Mouse (Mus musculus): ENCODE data around the gene Apol11b. TPM values are rescaled to one million over a fixed set of nuclear protein-coding genes. Genes with fewer than 3 reads are reported as not detected.
"Not testable (repeated sequence)": the region's sequence is repeated elsewhere in the genome, so short reads cannot be mapped to it uniquely, and the experiment has no call there.

The Apol11b gene
- polyA plus RNA-seq (2015; fragmentation: Nextera tagmentation; extraction: Ambion mirVana): 4.4 and 4.5 TPM in 2 replicates

- not testable (repeated sequence) for H3K4me2 ChIP-seq (ENCODE audit: low read depth, low read length); H3K9ac ChIP-seq (ENCODE audit: low read depth, low read length); H3K4me1 ChIP-seq (ENCODE audit: control insufficient read depth, low read depth, low read length); H3K36me3 ChIP-seq (ENCODE audit: control insufficient read depth, insufficient read depth); H3K27ac ChIP-seq (ENCODE audit: low read length); H3K9me3 ChIP-seq (replicated peaks; ENCODE audit: control insufficient read depth, low read length); H3K4me3 ChIP-seq (ENCODE audit: low read depth, low read length); H3K27me3 ChIP-seq (ENCODE audit: control insufficient read depth, insufficient read depth, low read depth, low read length); ATAC-seq (ENCODE audit: low read depth)
- WGBS (ENCODE audit: insufficient replicate concordance): 46% methylated on average over 2 of the region's 2 CpGs
Observed at GRCm38 (mm10) chr15:77643176-77643575, at the start of gene Apol11b. Gene Apol11b, minus strand, starts transcription at chr15:77643286.

- not testable (repeated sequence) for H3K9ac ChIP-seq (ENCODE audit: low read depth, low read length); H3K4me1 ChIP-seq (ENCODE audit: control insufficient read depth, low read depth, low read length); H3K9me3 ChIP-seq (replicated peaks; ENCODE audit: control insufficient read depth, low read length); H3K27ac ChIP-seq (ENCODE audit: low read length); H3K4me3 ChIP-seq (ENCODE audit: low read depth, low read length); H3K36me3 ChIP-seq (ENCODE audit: control insufficient read depth, insufficient read depth); ATAC-seq (ENCODE audit: low read depth); H3K4me2 ChIP-seq (ENCODE audit: low read depth, low read length); H3K27me3 ChIP-seq (ENCODE audit: control insufficient read depth, insufficient read depth, low read depth, low read length)
- 9% methylated on average over 19 of the region's 20 CpGs for WGBS (ENCODE audit: insufficient replicate concordance)
Observed at GRCm38 (mm10) chr15:77691532-77692311, 48.6 kb upstream of the Apol11b start.

- H3K4me1 ChIP-seq (ENCODE audit: control insufficient read depth, low read depth, low read length); H3K4me3 ChIP-seq (ENCODE audit: low read depth, low read length); H3K9me3 ChIP-seq (replicated peaks; ENCODE audit: control insufficient read depth, low read length); H3K27ac ChIP-seq (ENCODE audit: low read length); H3K4me2 ChIP-seq (ENCODE audit: low read depth, low read length); H3K9ac ChIP-seq (ENCODE audit: low read depth, low read length); H3K36me3 ChIP-seq (ENCODE audit: control insufficient read depth, insufficient read depth); ATAC-seq (ENCODE audit: low read depth); H3K27me3 ChIP-seq (ENCODE audit: control insufficient read depth, insufficient read depth, low read depth, low read length): not testable (repeated sequence)
- WGBS (ENCODE audit: insufficient replicate concordance): 4% methylated on average over 8 of the region's 11 CpGs
Observed at GRCm38 (mm10) chr15:77683944-77684343, 40.9 kb upstream of the Apol11b start.

GRCm38 (mm10) chr15:77674081-77674480 lies 31.0 kb upstream of the Apol11b start:
- not testable (repeated sequence) for ATAC-seq (ENCODE audit: low read depth); H3K27ac ChIP-seq (ENCODE audit: low read length); H3K36me3 ChIP-seq (ENCODE audit: control insufficient read depth, insufficient read depth); H3K9ac ChIP-seq (ENCODE audit: low read depth, low read length); H3K27me3 ChIP-seq (ENCODE audit: control insufficient read depth, insufficient read depth, low read depth, low read length); H3K4me2 ChIP-seq (ENCODE audit: low read depth, low read length); H3K9me3 ChIP-seq (replicated peaks; ENCODE audit: control insufficient read depth, low read length); H3K4me1 ChIP-seq (ENCODE audit: control insufficient read depth, low read depth, low read length); H3K4me3 ChIP-seq (ENCODE audit: low read depth, low read length)
- WGBS (ENCODE audit: insufficient replicate concordance): 43% methylated on average over 1 of the region's 1 CpGs

GRCm38 (mm10) chr15:77661841-77662240 lies 18.8 kb upstream of the Apol11b start:
- WGBS (ENCODE audit: insufficient replicate concordance): 46% methylated on average over 2 of the region's 2 CpGs

GRCm38 (mm10) chr15:77659773-77660172 lies 16.7 kb upstream of the Apol11b start:
- H3K4me2 ChIP-seq (ENCODE audit: low read depth, low read length): not testable (repeated sequence)

More at GRCm38 (mm10) chr15:77661841-77662240, 18.8 kb upstream of the Apol11b start:
- H3K36me3 ChIP-seq (ENCODE audit: control insufficient read depth, insufficient read depth); ATAC-seq (ENCODE audit: low read depth); H3K4me1 ChIP-seq (ENCODE audit: control insufficient read depth, low read depth, low read length); H3K4me3 ChIP-seq (ENCODE audit: low read depth, low read length); H3K9ac ChIP-seq (ENCODE audit: low read depth, low read length); H3K4me2 ChIP-seq (ENCODE audit: low read depth, low read length); H3K27me3 ChIP-seq (ENCODE audit: control insufficient read depth, insufficient read depth, low read depth, low read length); H3K9me3 ChIP-seq (replicated peaks; ENCODE audit: control insufficient read depth, low read length); H3K27ac ChIP-seq (ENCODE audit: low read length): not testable (repeated sequence)

GRCm38 (mm10) chr15:77651143-77651542 lies 8.1 kb upstream of the Apol11b start:
- not testable (repeated sequence) for H3K4me2 ChIP-seq (ENCODE audit: low read depth, low read length); H3K36me3 ChIP-seq (ENCODE audit: control insufficient read depth, insufficient read depth); H3K27ac ChIP-seq (ENCODE audit: low read length); H3K4me3 ChIP-seq (ENCODE audit: low read depth, low read length); H3K9ac ChIP-seq (ENCODE audit: low read depth, low read length); H3K9me3 ChIP-seq (replicated peaks; ENCODE audit: control insufficient read depth, low read length); H3K27me3 ChIP-seq (ENCODE audit: control insufficient read depth, insufficient read depth, low read depth, low read length); H3K4me1 ChIP-seq (ENCODE audit: control insufficient read depth, low read depth, low read length); ATAC-seq (ENCODE audit: low read depth)

More at GRCm38 (mm10) chr15:77659773-77660172, 16.7 kb upstream of the Apol11b start:
- not testable (repeated sequence) for H3K4me1 ChIP-seq (ENCODE audit: control insufficient read depth, low read depth, low read length); H3K9ac ChIP-seq (ENCODE audit: low read depth, low read length); H3K4me3 ChIP-seq (ENCODE audit: low read depth, low read length); H3K36me3 ChIP-seq (ENCODE audit: control insufficient read depth, insufficient read depth); ATAC-seq (ENCODE audit: low read depth); H3K9me3 ChIP-seq (replicated peaks; ENCODE audit: control insufficient read depth, low read length); H3K27me3 ChIP-seq (ENCODE audit: control insufficient read depth, insufficient read depth, low read depth, low read length); H3K27ac ChIP-seq (ENCODE audit: low read length)
- WGBS (ENCODE audit: insufficient replicate concordance): 50% methylated on average over 1 of the region's 1 CpGs

- ATAC-seq (ENCODE audit: low read depth); H3K36me3 ChIP-seq (ENCODE audit: control insufficient read depth, insufficient read depth); H3K4me2 ChIP-seq (ENCODE audit: low read depth, low read length); H3K9me3 ChIP-seq (replicated peaks; ENCODE audit: control insufficient read depth, low read length); H3K27ac ChIP-seq (ENCODE audit: low read length); H3K4me3 ChIP-seq (ENCODE audit: low read depth, low read length); H3K9ac ChIP-seq (ENCODE audit: low read depth, low read length); H3K27me3 ChIP-seq (ENCODE audit: control insufficient read depth, insufficient read depth, low read depth, low read length); H3K4me1 ChIP-seq (ENCODE audit: control insufficient read depth, low read depth, low read length): not testable (repeated sequence)
- 45% methylated on average over 3 of the region's 3 CpGs for WGBS (ENCODE audit: insufficient replicate concordance)
Observed at GRCm38 (mm10) chr15:77629822-77630221, 13.3 kb downstream of the Apol11b start.

- not testable (repeated sequence) for H3K27me3 ChIP-seq (ENCODE audit: control insufficient read depth, insufficient read depth, low read depth, low read length); H3K27ac ChIP-seq (ENCODE audit: low read length); H3K4me1 ChIP-seq (ENCODE audit: control insufficient read depth, low read depth, low read length); H3K36me3 ChIP-seq (ENCODE audit: control insufficient read depth, insufficient read depth); H3K9me3 ChIP-seq (replicated peaks; ENCODE audit: control insufficient read depth, low read length); H3K4me2 ChIP-seq (ENCODE audit: low read depth, low read length); ATAC-seq (ENCODE audit: low read depth); H3K4me3 ChIP-seq (ENCODE audit: low read depth, low read length); H3K9ac ChIP-seq (ENCODE audit: low read depth, low read length)
- 38% methylated on average over 9 of the region's 9 CpGs for WGBS (ENCODE audit: insufficient replicate concordance)
Observed at GRCm38 (mm10) chr15:77628647-77629046, 14.4 kb downstream of the Apol11b start.
